Mouse (Mus musculus) mature B cell (primary cell): ENCODE data around the gene Nisch.

Experiments used
- in situ Hi-C: fragments of 300-500 bp; cut with MboI; formaldehyde crosslinking; loops from 2 replicates; pipeline ENCODE4 v1.14.3; 2019

Nisch gene

GRCm38 (mm10) chr14:31216846-31217245, at the start of gene Nisch:
TSS of gene Nisch (minus strand) at chr14:31216946.
- in situ Hi-C loops = no loop called here

GRCm38 (mm10) chr14:31260932-31261331, 44.2 kb upstream of the Nisch start:
- in situ Hi-C loops = no loop called here

GRCm38 (mm10) chr14:31260374-31260773, 43.6 kb upstream of the Nisch start:
- in situ Hi-C loops = no loop called here

GRCm38 (mm10) chr14:31258476-31259050, 41.8 kb upstream of the Nisch start:
- in situ Hi-C loops = no loop called here

- in situ Hi-C loops = no loop called here
Observed at GRCm38 (mm10) chr14:31252091-31252490, 35.3 kb upstream of the Nisch start.

GRCm38 (mm10) chr14:31251626-31252025, 34.9 kb upstream of the Nisch start:
- in situ Hi-C loops = no loop called here

GRCm38 (mm10) chr14:31251084-31251604, 34.4 kb upstream of the Nisch start, which contains the start of the genes Phf7 and Bap1:
TSS of gene Phf7 (minus strand) at chr14:31251317.
TSS of gene Bap1 (plus strand) at chr14:31251450.
- in situ Hi-C loops = no loop called here

- in situ Hi-C loops = no loop called here
Observed at GRCm38 (mm10) chr14:31250222-31251083, 33.7 kb upstream of the Nisch start.

GRCm38 (mm10) chr14:31248396-31248795, 31.6 kb upstream of the Nisch start:
- in situ Hi-C loops = no loop called here

- in situ Hi-C loops = no loop called here
Observed at GRCm38 (mm10) chr14:31245946-31246345, 29.2 kb upstream of the Nisch start.

GRCm38 (mm10) chr14:31244777-31245176, 28.0 kb upstream of the Nisch start:
- in situ Hi-C loops = no loop called here

- in situ Hi-C loops = no loop called here
Observed at GRCm38 (mm10) chr14:31240528-31240927, 23.8 kb upstream of the Nisch start.

- in situ Hi-C loops = no loop called here
Observed at GRCm38 (mm10) chr14:31237101-31237882, 20.5 kb upstream of the Nisch start.

GRCm38 (mm10) chr14:31233996-31234591, 17.3 kb upstream of the Nisch start:
- in situ Hi-C loops = no loop called here

- in situ Hi-C loops = no loop called here
Observed at GRCm38 (mm10) chr14:31233070-31233995, 16.6 kb upstream of the Nisch start.

- in situ Hi-C loops = no loop called here
Observed at GRCm38 (mm10) chr14:31232404-31233069, 15.8 kb upstream of the Nisch start.

GRCm38 (mm10) chr14:31230442-31230841, 13.7 kb upstream of the Nisch start:
- in situ Hi-C loops = no loop called here

- in situ Hi-C loops = no loop called here
Observed at GRCm38 (mm10) chr14:31228234-31228633, 11.5 kb upstream of the Nisch start.

- in situ Hi-C loops = no loop called here
Observed at GRCm38 (mm10) chr14:31226978-31227377, 10.2 kb upstream of the Nisch start.

- in situ Hi-C loops = no loop called here
Observed at GRCm38 (mm10) chr14:31217666-31218065, 920 bp upstream of the Nisch start, which contains the start of gene Sema3g. TSS of gene Sema3g (plus strand) at chr14:31217860.
